Mouse (Mus musculus) frontal cortex, postnatal 25 days (tissue): ENCODE data around the gene Apbb2.

ENCODE experiments used
- DNase-seq, 2 experiments: peaks; one replicate each; pipeline ENCODE4 v3.0.0; 2022; ENCODE audit warnings: low spot score in 2 of 2

The Apbb2 gene

GRCm38 (mm10) chr5:66518411-66519006 lies 100.1 kb downstream of the Apbb2 start:
- no peak for DNase-seq

GRCm38 (mm10) chr5:66517503-66517902 lies 101.1 kb downstream of the Apbb2 start:
- no peak for DNase-seq

GRCm38 (mm10) chr5:66516311-66516710 lies 102.3 kb downstream of the Apbb2 start:
- no peak for DNase-seq

- no peak for DNase-seq
Observed at GRCm38 (mm10) chr5:66515271-66515670, 103.3 kb downstream of the Apbb2 start.

GRCm38 (mm10) chr5:66514659-66515058 lies 103.9 kb downstream of the Apbb2 start:
- no peak for DNase-seq

- DNase-seq: no peak
Observed at GRCm38 (mm10) chr5:66513412-66513811, 105.2 kb downstream of the Apbb2 start.

GRCm38 (mm10) chr5:66512519-66512918 lies 106.1 kb downstream of the Apbb2 start:
- DNase-seq: no peak

- DNase-seq: no peak
Observed at GRCm38 (mm10) chr5:66510716-66511115, 107.9 kb downstream of the Apbb2 start.

- DNase-seq: no peak
Observed at GRCm38 (mm10) chr5:66509151-66509550, 109.4 kb downstream of the Apbb2 start.

GRCm38 (mm10) chr5:66505578-66505977 lies 113.0 kb downstream of the Apbb2 start:
- DNase-seq: no peak

- DNase-seq: no peak
Observed at GRCm38 (mm10) chr5:66505071-66505470, 113.5 kb downstream of the Apbb2 start.

- DNase-seq: no peak
Observed at GRCm38 (mm10) chr5:66504434-66504747, 114.2 kb downstream of the Apbb2 start.

- DNase-seq: no peak
Observed at GRCm38 (mm10) chr5:66503557-66504433, 114.8 kb downstream of the Apbb2 start.

- no peak for DNase-seq
Observed at GRCm38 (mm10) chr5:66503033-66503432, 115.6 kb downstream of the Apbb2 start.

GRCm38 (mm10) chr5:66499621-66500020 lies 119.0 kb downstream of the Apbb2 start:
- DNase-seq: no peak

- no peak for DNase-seq
Observed at GRCm38 (mm10) chr5:66498140-66498539, 120.4 kb downstream of the Apbb2 start.

GRCm38 (mm10) chr5:66497479-66498087 lies 121.0 kb downstream of the Apbb2 start:
- no peak for DNase-seq

GRCm38 (mm10) chr5:66496881-66497360 lies 121.7 kb downstream of the Apbb2 start:
- DNase-seq: no peak

GRCm38 (mm10) chr5:66494651-66495050 lies 123.9 kb downstream of the Apbb2 start:
- DNase-seq: no peak

- no peak for DNase-seq
Observed at GRCm38 (mm10) chr5:66492563-66492960, 126.0 kb downstream of the Apbb2 start.

- no peak for DNase-seq
Observed at GRCm38 (mm10) chr5:66491907-66492562, 126.5 kb downstream of the Apbb2 start.

- DNase-seq: no peak
Observed at GRCm38 (mm10) chr5:66486028-66486427, 132.6 kb downstream of the Apbb2 start.
